35 mouse cellular contexts compared by ENCODE assay signal in the genomic region with DNA sequence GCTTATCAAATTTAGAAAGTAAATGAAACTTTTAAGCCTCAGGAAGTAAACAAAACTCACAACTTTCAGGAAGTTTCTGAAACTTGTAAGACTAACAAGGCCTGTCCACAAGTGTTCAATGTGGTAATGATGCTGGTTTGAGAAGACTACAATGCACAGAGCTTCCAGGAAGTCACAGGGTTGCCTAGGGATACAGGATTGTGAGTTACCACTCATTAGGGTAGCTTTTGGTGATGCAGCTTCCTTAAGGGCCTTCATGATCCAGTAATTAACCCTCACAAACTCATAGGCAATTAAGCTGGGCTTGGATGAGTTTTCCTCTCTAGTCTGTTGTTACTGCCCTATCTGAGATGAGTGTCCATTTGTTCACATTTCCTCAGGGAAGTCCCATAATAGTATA.
"Had no signal": no experiment of that assay in that cellular context is flagged by ENCODE, and none has a peak within 500 bp of the region (broad histone marks: within the 10 kb centered on the region; RNA-seq: fewer than 3 reads in every experiment).

No protein-coding gene starts in this region.

- H3K27me3 ChIP-seq: heart, embryonic 12.5 days; heart, embryonic 13.5 days; heart, embryonic 15.5 days; hindbrain, embryonic 13.5 days; hindbrain, embryonic 15.5 days; intestine, embryonic 15.5 days; kidney, embryonic 15.5 days had no signal

- H3K36me3 ChIP-seq: heart, embryonic 10.5 days; heart, embryonic 12.5 days; heart, embryonic 13.5 days; heart, embryonic 15.5 days; hindbrain, embryonic 10.5 days; hindbrain, embryonic 13.5 days; hindbrain, embryonic 15.5 days; intestine, embryonic 15.5 days; kidney, embryonic 15.5 days had no signal

- H3K27ac ChIP-seq: heart, embryonic 10.5 days; heart, embryonic 13.5 days; heart, embryonic 15.5 days; hindbrain, embryonic 10.5 days; hindbrain, embryonic 13.5 days; hindbrain, embryonic 14.5 days; hindbrain, embryonic 15.5 days; hindbrain, postnatal 0 days; intestine, embryonic 15.5 days; kidney, embryonic 15.5 days; kidney, postnatal 0 days; layer of hippocampus, adult 2 months; left cerebral cortex, adult 2 months had no signal

- ATAC-seq: hindbrain, embryonic 16.5 days; hindbrain, postnatal 0 days; inflammation-experienced regulatory T-cells, adult 6 months; intestine, embryonic 15.5 days; intestine, embryonic 16.5 days; intestine, postnatal 0 days had no signal

- H3K4me2 ChIP-seq: heart, embryonic 11.5 days; heart, embryonic 12.5 days; heart, embryonic 13.5 days; heart, embryonic 15.5 days; hindbrain, embryonic 13.5 days; hindbrain, embryonic 14.5 days; hindbrain, embryonic 15.5 days; intestine, embryonic 15.5 days; kidney, embryonic 15.5 days had no signal

- H3K9ac ChIP-seq: heart, embryonic 12.5 days; heart, embryonic 13.5 days; heart, embryonic 15.5 days; hindbrain, embryonic 13.5 days; hindbrain, embryonic 14.5 days; hindbrain, embryonic 15.5 days; intestine, embryonic 15.5 days; kidney, embryonic 15.5 days had no signal

- H3K9me3 ChIP-seq: heart, embryonic 10.5 days; heart, embryonic 12.5 days; heart, embryonic 13.5 days; heart, embryonic 15.5 days; hindbrain, embryonic 10.5 days; hindbrain, embryonic 13.5 days; hindbrain, embryonic 15.5 days; intestine, embryonic 15.5 days; kidney, embryonic 15.5 days had no signal

- H3K4me1 ChIP-seq: heart, embryonic 10.5 days; heart, embryonic 12.5 days; heart, embryonic 13.5 days; heart, embryonic 15.5 days; hindbrain, embryonic 10.5 days; hindbrain, embryonic 13.5 days; hindbrain, embryonic 15.5 days; intestine, embryonic 15.5 days; kidney, embryonic 15.5 days had no signal

- H3K4me3 ChIP-seq: heart, embryonic 10.5 days; heart, embryonic 12.5 days; heart, embryonic 13.5 days; heart, embryonic 15.5 days; hindbrain, embryonic 10.5 days; hindbrain, embryonic 13.5 days; hindbrain, embryonic 15.5 days; intestine, embryonic 15.5 days; kidney, embryonic 15.5 days; layer of hippocampus, adult 2 months; left cerebral cortex, adult 2 months had no signal

- DNase-seq: heart, postnatal 10 days; heart, postnatal 14 days; heart, postnatal 36 days; heart, postnatal 4 days; kidney, adult 11 months; kidney, adult 18-20 months; kidney, adult 2 months; kidney, adult 8-10 months; kidney, adult 9 months; kidney, postnatal 10 days; kidney, postnatal 14 days; kidney, postnatal 25 days; kidney, postnatal 36 days; kidney, postnatal 4 days; layer of hippocampus, adult 9-11 months; layer of hippocampus, postnatal 36 days had no signal
